Mouse (Mus musculus): ENCODE data around the gene Rcvrn.

GRCm38 (mm10) chr11:67738846-67739490, 43.8 kb downstream of the Rcvrn start:
- no peak for TF ChIP-seq CTCF (IDR thresholded peaks at IDR 0.05; ENCODE audit: low read depth)
- no peak for TF ChIP-seq EP300 (optimal IDR thresholded peaks at IDR 0.05)
